Mouse (Mus musculus) midbrain, embryonic 12.5 days (tissue): ENCODE data around the gene Rlbp1. TPM values are rescaled to one million over a fixed set of nuclear protein-coding genes. Genes with fewer than 3 reads are reported as not detected.

Experiments used
- ATAC-seq: fragments of 200-750 bp; cut with Nextera tagmentation; 2 replicates; pipeline ENCODE4 v1.8.0; 2017; ENCODE audit warnings: low read depth, moderate TSS enrichment, moderate library complexity; ENCODE audit not compliant: low FRiP score
- H3K27ac ChIP-seq: fragments of 300-500 bp; sonication (generic); replicated peaks from 2 replicates; pipeline ENCODE4 v1.5.1; 2016; ENCODE audit warnings: mild to moderate bottlenecking
- H3K27me3 ChIP-seq: fragments of 300-500 bp; sonication (generic); 2 replicates; pipeline ENCODE4 v1.6.1; 2016; ENCODE audit warnings: mild to moderate bottlenecking
- H3K36me3 ChIP-seq: fragments of 300-500 bp; sonication (generic); 2 replicates; pipeline ENCODE4 v1.6.1; 2016
- H3K4me1 ChIP-seq: fragments of 300-500 bp; sonication (generic); 2 replicates; pipeline ENCODE4 v1.6.1; 2016
- H3K4me2 ChIP-seq: fragments of 300-500 bp; sonication (generic); replicated peaks from 2 replicates; pipeline ENCODE4 v1.6.1; 2016; ENCODE audit warnings: mild to moderate bottlenecking, moderate library complexity
- H3K4me3 ChIP-seq: fragments of 300-500 bp; sonication (generic); 2 replicates; pipeline ENCODE4 v1.5.1; 2016; ENCODE audit warnings: mild to moderate bottlenecking
- H3K9ac ChIP-seq: fragments of 300-500 bp; sonication (generic); replicated peaks from 2 replicates; pipeline ENCODE4 v1.6.1; 2016; ENCODE audit warnings: mild to moderate bottlenecking, moderate library complexity
- H3K9me3 ChIP-seq: fragments of 300-500 bp; sonication (generic); 2 replicates; pipeline ENCODE4 v1.6.1; 2016; ENCODE audit warnings: mild to moderate bottlenecking
- WGBS: fragments of 180-500 bp; shearing (Covaris S2); methylation state at CpG from one replicate; pipeline ENCODE4 v1.1.7; 2016; 5-methylcytosine and 5-hydroxymethylcytosine counted together
- polyA plus RNA-seq: library from polyadenylated mRNA; unstranded; fragments of >200 nt; fragmentation: Nextera tagmentation; extraction: Ambion mirVana; gene quantifications from 2 replicates; pipeline ENCODE4 v1.2.1, GENCODE M21; 2016

Rlbp1 gene
- polyA plus RNA-seq, 1 experiment from 2014 or later: 0.98 TPM

- ATAC-seq: no peak
- Histone ChIP-seq H3K36me3 (no peaks in the 10 kb centered on the region), H3K9ac (no peak overlapping the region), H3K27ac (no peak overlapping the region), H3K4me2 (no peak overlapping the region), H3K4me3 (no peak overlapping the region), H3K27me3 (no peaks in the 10 kb centered on the region), H3K9me3 (no peaks in the 10 kb centered on the region), H3K4me1 (peaks cover 15% of the 10 kb centered on the region)
- 97% methylated on average over 7 of the region's 7 CpGs for WGBS
Measured at GRCm38 (mm10) chr7:79393924-79394323, 7.1 kb upstream of the Rlbp1 start.

- Histone ChIP-seq H3K4me3 (peak overlapping the region; percentile 69), H3K27me3 (no peaks in the 10 kb centered on the region), H3K4me1 (peaks cover 21% of the 10 kb centered on the region), H3K27ac (no peak overlapping the region), H3K9me3 (no peaks in the 10 kb centered on the region), H3K36me3 (no peaks in the 10 kb centered on the region), H3K4me2 (peak overlapping the region; percentile 93), H3K9ac (no peak overlapping the region; the same call in 1 of the 2 replicates)
- 70% methylated on average over 9 of the region's 9 CpGs for WGBS
- ATAC-seq: no peak
Measured at GRCm38 (mm10) chr7:79392860-79393513, 6.1 kb upstream of the Rlbp1 start.

- H3K9ac ChIP-seq: peak within 1 kb of the TSS; percentile 60
- H3K27me3 ChIP-seq: no peaks in the 10 kb centered on the region
Measured at GRCm38 (mm10) chr7:79391883-79392649, 5.2 kb upstream of the Rlbp1 start, which contains the start of gene Fanci. Gene Fanci, plus strand, starts transcription at chr7:79391929.

GRCm38 (mm10) chr7:79391471-79391870 lies 4.6 kb upstream of the Rlbp1 start:
- H3K4me3 ChIP-seq: peak overlapping the region; percentile 69
- peak overlapping the region; percentile 79 for H3K27ac ChIP-seq
- H3K9me3 ChIP-seq: no peaks in the 10 kb centered on the region
- H3K4me1 ChIP-seq: peaks cover 28% of the 10 kb centered on the region
- 31% methylated on average over 3 of the region's 3 CpGs for WGBS
- peak; percentile 8; the same call in 1 of the 2 replicates for ATAC-seq
- no peaks in the 10 kb centered on the region for H3K36me3 ChIP-seq
- H3K9ac ChIP-seq: peak overlapping the region; percentile 60
- no peaks in the 10 kb centered on the region for H3K27me3 ChIP-seq
- H3K4me2 ChIP-seq: peak overlapping the region; percentile 93

More at GRCm38 (mm10) chr7:79391883-79392649, 5.2 kb upstream of the Rlbp1 start, which contains the start of gene Fanci:
- peak; percentile 92 for ATAC-seq
- WGBS: under 1% methylated on average over 44 of the region's 44 CpGs
- H3K27ac ChIP-seq: peak within 1 kb of the TSS; percentile 79
- peak within 1 kb of the TSS; percentile 93 for H3K4me2 ChIP-seq
- H3K36me3 ChIP-seq: no peaks in the 10 kb centered on the region
- no peaks in the 10 kb centered on the region for H3K9me3 ChIP-seq
- H3K4me1 ChIP-seq: peaks cover 22% of the 10 kb centered on the region
- peak within 1 kb of the TSS; percentile 69 for H3K4me3 ChIP-seq

GRCm38 (mm10) chr7:79390141-79390708 lies 3.4 kb upstream of the Rlbp1 start:
- H3K9ac ChIP-seq: no peak overlapping the region
- 56% methylated on average over 5 of the region's 5 CpGs for WGBS

GRCm38 (mm10) chr7:79388671-79389206 lies 1.9 kb upstream of the Rlbp1 start:
- ATAC-seq: no peak
- H3K9me3 ChIP-seq: no peaks in the 10 kb centered on the region
- H3K9ac ChIP-seq: no peak overlapping the region
- no peaks in the 10 kb centered on the region for H3K36me3 ChIP-seq
- no peaks in the 10 kb centered on the region for H3K27me3 ChIP-seq
- H3K4me1 ChIP-seq: peaks cover 28% of the 10 kb centered on the region
- WGBS: 71% methylated on average over 7 of the region's 7 CpGs
- H3K4me2 ChIP-seq: no peak overlapping the region
- H3K27ac ChIP-seq: no peak overlapping the region
- H3K4me3 ChIP-seq: no peak overlapping the region

More at GRCm38 (mm10) chr7:79390141-79390708, 3.4 kb upstream of the Rlbp1 start:
- H3K36me3 ChIP-seq: no peaks in the 10 kb centered on the region
- no peak overlapping the region for H3K4me2 ChIP-seq
- H3K27me3 ChIP-seq: no peaks in the 10 kb centered on the region
- H3K27ac ChIP-seq: no peak overlapping the region
- no peaks in the 10 kb centered on the region for H3K9me3 ChIP-seq
- no peak for ATAC-seq
- no peak overlapping the region for H3K4me3 ChIP-seq
- peaks cover 30% of the 10 kb centered on the region for H3K4me1 ChIP-seq

DNA sequence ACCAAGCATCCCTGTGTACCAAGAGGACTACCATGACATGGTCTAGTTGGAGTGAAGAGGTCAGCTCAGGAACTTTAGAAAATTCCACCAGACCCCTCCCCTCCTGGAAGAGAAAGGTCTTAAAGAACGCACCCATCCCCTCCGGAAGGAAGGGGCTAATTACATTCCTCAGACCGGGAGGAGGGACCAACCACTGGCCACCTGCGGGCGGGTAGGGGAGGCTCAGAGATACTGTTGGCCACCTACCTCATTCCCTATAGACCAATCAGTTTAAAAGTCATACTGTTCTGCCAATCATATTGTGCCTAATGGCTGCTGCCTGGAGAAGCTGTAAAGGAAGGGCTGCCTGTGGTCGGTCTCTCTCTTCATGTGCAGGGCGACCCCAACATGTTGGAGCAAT lies 1.1 kb upstream of the Rlbp1 start:
- Histone ChIP-seq H3K9ac (no peak overlapping the region), H3K4me3 (no peak overlapping the region), H3K9me3 (no peaks in the 10 kb centered on the region), H3K4me1 (peaks cover 25% of the 10 kb centered on the region), H3K27ac (no peak overlapping the region), H3K27me3 (no peaks in the 10 kb centered on the region), H3K4me2 (no peak overlapping the region), H3K36me3 (no peaks in the 10 kb centered on the region)
- WGBS: 64% methylated on average over 7 of the region's 7 CpGs
- no peak for ATAC-seq

DNA sequence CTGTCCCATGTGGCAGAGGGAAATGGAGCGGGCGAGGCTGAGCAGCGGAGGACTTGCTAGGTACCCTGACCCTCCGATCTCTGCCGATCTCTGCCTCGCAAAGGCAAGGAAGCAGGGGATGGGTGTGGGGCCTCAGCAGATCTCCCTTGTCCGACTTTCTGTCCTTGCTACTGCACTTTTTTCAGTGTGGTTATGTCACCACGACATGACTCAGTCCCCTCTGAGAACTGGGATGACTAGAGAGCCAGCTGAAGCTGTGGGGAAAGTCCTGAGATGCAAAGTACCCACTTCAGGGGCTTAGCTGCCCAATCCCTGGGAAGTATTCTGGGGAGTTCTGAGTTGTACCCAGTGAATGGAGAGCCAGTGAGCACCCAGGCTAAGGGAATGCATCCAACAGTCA lies 292 bp upstream of the Rlbp1 start:
- 69% methylated on average over 8 of the region's 8 CpGs for WGBS
- Histone ChIP-seq H3K9ac (no peak overlapping the region), H3K27ac (no peak overlapping the region), H3K4me2 (no peak overlapping the region), H3K4me3 (no peak overlapping the region), H3K4me1 (peaks cover 19% of the 10 kb centered on the region), H3K36me3 (no peaks in the 10 kb centered on the region), H3K27me3 (no peaks in the 10 kb centered on the region), H3K9me3 (no peaks in the 10 kb centered on the region)
- ATAC-seq: no peak

GRCm38 (mm10) chr7:79376516-79377275 lies 10.2 kb downstream of the Rlbp1 start:
- WGBS: 89% methylated on average over 10 of the region's 10 CpGs
- Histone ChIP-seq H3K9ac (no peak overlapping the region), H3K27ac (no peak overlapping the region), H3K4me2 (no peak overlapping the region), H3K9me3 (no peaks in the 10 kb centered on the region), H3K4me1 (no peaks in the 10 kb centered on the region), H3K27me3 (no peaks in the 10 kb centered on the region), H3K4me3 (no peak overlapping the region), H3K36me3 (no peaks in the 10 kb centered on the region)
- ATAC-seq: no peak

GRCm38 (mm10) chr7:79375594-79375993 lies 11.3 kb downstream of the Rlbp1 start:
- Histone ChIP-seq H3K4me2 (no peak overlapping the region), H3K27ac (no peak overlapping the region), H3K4me1 (no peaks in the 10 kb centered on the region), H3K9me3 (no peaks in the 10 kb centered on the region), H3K27me3 (no peaks in the 10 kb centered on the region), H3K9ac (no peak overlapping the region), H3K4me3 (no peak overlapping the region), H3K36me3 (no peaks in the 10 kb centered on the region)
- 72% methylated on average over 5 of the region's 5 CpGs for WGBS
- ATAC-seq: no peak

DNA sequence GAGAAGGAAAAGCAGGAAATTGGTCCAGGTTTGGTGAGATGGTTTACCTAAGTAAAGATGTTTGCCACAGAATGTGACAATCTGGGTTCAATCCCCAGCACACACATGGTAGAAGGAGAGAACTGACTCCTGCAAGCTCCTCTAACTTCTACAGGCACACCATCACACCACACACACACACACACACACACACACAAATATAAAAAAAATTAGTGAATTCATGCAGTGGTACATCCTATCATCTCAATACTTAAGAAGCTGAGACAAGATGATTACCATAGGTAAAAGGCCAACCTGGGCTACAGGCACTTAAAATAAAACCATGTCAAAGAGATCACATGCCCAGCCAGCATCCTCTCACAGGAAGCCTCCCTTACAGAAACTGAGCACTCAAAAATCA lies 12.8 kb downstream of the Rlbp1 start:
- no peak overlapping the region for H3K4me2 ChIP-seq
- no peaks in the 10 kb centered on the region for H3K4me1 ChIP-seq
- H3K4me3 ChIP-seq: no peak overlapping the region
- no peak for ATAC-seq
- no peaks in the 10 kb centered on the region for H3K9me3 ChIP-seq
- H3K27me3 ChIP-seq: no peaks in the 10 kb centered on the region
- H3K9ac ChIP-seq: no peak overlapping the region
- no peaks in the 10 kb centered on the region for H3K36me3 ChIP-seq
- H3K27ac ChIP-seq: no peak overlapping the region
